Mouse (Mus musculus): ENCODE measurements around the gene Tcte2.

The Tcte2 gene

DNA sequence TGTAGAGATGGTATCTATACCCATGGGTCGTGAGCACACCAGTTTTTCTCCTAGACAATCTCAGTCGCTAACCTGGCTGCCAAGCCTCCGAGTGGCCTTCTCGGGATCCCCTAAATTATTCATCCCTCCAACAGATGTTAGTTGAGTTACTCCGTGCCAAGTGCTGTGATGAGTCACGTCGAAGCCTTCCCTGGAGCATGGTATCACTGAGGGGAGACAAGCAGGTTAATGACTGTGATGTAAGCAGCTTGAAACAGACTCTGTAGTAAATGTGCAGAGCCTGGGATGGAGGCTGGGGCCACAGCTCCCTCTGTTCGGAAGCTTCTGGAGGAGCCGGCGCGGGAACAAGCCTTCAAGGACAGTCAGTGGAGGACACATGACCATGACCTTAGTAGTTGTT lies 44.2 kb downstream of the Tcte2 start:
- no peak for DNase-seq (ENCODE audit: low spot score)

DNA sequence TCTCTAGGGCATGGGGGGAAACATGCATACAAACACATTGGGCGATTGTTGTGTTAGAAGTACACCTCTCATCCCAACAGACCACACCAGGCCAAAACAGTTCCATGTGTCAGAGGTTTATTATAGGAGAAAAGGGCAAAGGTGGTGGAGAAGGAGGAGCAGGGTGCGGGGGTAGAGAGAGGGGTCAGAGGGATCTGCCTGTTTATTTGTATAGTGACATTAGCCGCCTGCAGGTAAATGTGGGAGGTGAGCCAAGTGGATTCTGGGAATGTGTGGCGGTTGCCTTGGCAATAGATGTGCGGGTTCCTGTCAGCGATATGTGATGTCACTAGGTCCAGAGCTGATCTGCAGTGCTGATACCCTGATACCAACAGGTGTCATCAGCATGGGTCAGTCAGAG lies 45.3 kb downstream of the Tcte2 start:
- no peak for DNase-seq (ENCODE audit: low spot score)

DNA sequence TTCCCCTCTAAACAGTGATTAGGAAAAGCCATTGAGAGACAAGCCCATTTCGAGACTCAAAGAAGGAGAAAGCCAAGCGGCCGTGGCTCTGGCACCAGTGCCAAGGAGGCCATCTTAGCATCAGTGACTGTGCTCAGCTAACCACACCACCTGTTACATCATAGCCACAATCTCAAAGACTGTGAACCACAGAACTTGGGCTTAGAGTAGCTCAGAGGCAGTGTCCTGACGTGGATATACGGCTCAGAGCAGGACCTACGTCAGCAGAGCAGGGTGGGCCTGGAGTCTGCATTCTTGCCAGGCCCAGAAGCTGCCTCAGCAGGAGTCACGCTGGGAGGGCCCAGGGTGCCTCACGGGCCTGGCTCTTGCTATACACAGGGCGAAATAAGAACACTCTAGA lies 46.1 kb downstream of the Tcte2 start:
- DNase-seq (ENCODE audit: low spot score), result no peak

DNA sequence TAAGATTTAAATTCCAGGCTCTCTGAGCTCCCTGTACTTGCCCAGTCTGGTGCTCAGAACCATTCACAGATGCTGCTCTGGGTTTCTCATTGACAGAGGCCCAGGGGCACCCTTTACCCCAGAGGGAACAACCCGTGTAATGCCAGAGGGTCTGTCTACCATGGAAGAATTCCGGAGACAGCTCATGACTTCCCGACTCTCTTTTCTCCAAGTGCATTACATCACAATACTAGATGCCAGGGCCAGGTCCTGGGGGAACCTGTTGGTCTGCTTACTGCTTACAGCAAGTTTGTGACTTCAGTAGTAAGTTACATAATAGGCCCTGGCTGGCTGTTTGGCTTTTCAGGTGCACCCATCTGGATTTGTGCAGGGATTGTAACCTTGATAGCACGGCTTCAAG lies 47.0 kb downstream of the Tcte2 start:
- DNase-seq (ENCODE audit: low spot score), result no peak

DNA sequence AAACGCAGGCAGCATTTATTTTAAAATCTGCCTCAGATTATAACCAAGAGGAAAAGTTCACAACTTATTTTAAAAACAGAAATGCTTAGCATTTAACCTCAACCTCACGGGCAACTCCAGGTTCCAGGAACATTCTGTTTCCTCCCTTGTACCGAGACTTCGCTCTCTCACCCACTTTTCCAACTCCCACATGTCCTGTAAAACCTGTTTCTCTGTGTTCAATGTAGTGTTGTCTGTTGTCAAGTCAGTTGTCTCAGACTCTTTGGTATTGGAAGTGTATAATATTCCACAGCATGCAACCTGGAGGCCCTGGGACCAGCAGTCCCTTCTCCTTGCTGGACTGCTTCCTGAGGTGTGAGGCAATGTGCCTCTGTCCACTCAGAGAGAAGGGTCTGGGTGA lies 47.5 kb downstream of the Tcte2 start:
- DNase-seq (ENCODE audit: low spot score), result no peak

DNA sequence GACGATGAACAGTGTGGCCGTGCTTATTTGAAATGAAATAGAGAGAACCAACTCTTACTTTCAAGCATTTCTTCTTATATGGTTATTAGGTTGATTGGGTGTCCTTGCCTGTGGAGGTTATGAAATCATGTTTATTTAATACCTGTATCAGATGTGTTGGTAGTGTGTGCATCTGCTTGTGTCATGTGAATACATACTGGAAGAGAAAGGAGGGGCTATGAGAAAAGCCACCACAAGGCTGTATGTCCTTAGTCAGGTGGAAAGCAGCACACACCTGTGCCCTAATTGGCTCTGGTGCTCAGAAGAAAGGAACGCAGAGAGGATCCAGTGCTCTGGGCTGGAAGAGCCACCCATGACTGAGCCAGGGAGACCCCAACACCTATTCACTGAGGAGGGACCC lies 49.1 kb downstream of the Tcte2 start:
- DNase-seq (ENCODE audit: low spot score), result no peak

DNA sequence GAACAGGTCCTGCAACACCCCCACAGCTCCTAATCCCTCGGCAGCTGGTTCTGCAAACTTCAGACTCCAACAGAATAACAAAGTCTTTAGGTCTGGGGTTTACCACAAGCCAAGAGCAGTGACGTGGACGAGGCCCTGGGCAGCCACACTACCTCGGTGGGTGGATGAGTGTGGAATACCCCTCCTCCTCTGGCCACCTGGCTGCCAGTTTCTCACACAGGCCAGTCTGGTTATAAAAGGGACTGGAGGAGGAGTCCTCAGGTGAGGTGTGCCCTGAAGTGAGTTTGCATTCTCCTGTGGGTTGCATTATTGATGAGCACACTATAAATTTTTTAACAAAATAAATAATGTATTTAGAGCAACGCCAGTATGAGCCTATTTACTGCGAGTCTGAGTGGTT lies 49.5 kb downstream of the Tcte2 start:
- DNase-seq (ENCODE audit: low spot score), result no peak

DNA sequence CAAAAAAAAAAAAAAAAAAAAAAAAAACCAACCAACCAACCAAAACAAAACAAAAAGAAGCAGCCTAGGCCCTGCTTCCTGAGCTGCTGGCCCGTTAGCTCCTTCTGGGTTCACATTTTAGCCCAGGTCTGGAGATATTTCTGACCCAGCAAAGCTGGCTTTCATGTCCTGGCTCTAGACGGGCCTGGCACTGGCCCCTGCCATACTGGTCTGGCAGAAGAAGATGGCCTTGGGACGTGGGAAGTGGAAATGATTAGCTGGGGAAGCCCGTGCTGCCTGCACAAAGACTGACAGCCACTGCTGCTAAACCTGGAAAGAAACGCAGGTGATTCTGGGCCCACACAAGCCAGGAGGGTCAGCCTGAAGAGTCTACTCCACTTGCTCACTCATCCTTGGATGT lies 50.5 kb downstream of the Tcte2 start:
- no peak for DNase-seq (ENCODE audit: low spot score)

DNA sequence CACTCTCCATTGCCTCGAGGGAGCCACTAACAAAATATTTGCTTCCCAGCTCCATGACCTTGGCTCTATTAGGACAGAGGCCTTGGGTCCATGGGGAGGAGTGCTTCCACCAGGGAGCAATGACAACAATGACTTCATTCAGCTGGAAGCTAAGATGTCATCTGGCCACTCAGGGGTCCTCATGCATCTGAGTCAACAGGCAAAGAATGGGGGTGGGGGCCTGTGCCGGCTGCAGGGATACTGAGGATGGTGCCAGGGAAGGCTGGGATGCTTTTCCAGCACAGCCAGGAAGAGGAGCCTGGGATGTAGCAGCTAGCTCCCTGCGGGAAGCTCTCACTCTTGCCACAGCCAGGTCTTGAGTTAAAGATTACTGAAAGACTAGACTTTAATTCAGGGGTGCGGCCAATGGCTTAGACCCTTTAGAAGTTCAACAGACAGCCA lies 56.1 kb downstream of the Tcte2 start:
- no peak for DNase-seq (ENCODE audit: low spot score)

DNA sequence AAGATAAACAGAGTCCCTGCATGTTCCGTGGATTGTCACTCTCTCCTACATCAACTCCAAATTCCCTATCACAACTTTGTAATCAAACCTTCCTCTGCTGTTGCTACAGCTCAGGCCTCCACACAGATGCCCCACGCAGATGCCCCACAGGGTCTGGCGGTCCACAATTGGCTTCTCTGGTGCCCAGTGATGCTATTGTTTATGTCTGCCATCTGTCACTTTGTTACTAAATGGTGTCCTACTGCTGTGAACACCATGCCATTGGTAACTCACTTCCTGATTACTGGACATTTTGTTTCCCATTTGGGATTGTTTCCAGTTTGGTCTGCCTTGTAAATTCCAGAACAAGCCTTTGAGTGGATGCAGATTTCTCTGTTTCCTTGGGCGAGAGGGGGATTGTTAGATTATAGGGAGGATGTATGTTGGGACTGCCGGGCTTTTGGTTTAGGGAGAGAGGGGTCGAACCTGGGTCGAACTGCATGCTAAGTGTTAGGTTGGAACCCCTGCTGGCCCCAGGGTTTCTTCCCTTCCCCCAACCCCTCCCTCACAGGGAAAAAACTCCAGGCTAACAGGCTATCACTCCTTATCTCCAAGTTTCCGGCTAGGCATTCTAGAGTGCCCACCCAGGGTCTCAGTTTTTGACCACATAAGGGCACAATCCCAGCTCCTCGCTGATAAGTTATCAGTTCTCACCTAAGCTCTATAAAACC lies 57.9 kb downstream of the Tcte2 start:
- no peak for DNase-seq (ENCODE audit: low spot score)

DNA sequence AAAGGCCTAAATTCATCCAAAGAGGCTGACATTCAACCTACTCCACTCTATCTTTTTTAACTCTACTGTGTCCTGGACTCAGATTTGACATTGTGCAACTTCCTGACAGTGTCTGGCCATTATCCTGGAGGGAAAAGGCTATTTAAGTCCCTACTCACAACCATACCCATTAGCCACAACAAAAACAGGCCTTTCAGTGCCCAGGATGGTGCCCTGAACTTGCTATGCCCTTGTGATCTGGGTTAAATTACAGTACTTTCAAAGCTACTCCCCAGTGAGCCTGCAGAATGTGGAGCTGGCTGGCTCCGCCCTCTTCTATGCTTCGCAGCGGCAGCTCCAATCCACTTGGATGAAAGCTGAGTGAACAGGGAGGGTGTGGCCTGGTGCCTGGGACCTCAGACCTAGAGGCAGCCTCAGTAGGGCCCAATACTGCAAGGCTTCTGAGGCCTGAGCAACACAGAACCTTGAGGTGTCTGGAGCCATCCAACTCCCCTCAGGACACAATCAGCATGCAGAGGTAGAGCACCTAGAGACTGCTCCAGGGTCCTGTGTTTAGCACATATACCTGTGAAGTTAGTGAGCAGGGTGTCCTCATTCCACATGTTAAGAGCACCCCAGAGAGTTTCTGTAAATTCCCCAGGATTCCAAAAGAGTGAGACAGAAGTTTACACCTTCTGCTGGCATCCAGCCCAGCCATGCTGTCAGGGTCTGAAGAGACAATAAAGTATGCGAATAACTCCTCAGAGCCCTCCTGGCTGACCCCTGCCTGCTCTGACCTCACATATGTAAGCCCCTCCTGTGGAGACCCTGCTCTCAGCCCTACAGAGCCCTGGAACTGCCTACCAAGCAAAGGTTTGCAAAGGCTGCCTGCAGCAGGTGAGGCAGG lies 61.3 kb downstream of the Tcte2 start:
- DNase-seq (ENCODE audit: low spot score), result no peak

DNA sequence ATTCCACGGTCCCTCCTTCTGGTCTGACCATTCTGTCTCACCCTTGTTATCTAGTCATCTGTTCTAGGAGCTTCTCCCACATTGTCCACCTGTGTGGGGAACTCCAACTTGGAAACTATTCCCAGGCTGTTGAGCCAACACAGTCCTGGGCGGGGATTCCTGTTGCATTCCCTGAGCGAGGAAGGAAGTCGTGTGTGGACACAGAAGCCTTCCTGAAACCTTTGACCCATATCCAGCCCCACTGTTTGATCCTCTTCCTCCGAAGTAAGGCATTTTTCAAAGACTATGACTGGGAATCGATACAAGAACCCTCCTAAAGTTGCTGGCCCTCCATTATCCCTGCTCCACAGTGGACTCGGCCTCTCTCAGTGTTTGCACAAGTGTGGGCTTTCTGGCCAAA lies 61.9 kb downstream of the Tcte2 start:
- no peak for DNase-seq (ENCODE audit: low spot score)

DNA sequence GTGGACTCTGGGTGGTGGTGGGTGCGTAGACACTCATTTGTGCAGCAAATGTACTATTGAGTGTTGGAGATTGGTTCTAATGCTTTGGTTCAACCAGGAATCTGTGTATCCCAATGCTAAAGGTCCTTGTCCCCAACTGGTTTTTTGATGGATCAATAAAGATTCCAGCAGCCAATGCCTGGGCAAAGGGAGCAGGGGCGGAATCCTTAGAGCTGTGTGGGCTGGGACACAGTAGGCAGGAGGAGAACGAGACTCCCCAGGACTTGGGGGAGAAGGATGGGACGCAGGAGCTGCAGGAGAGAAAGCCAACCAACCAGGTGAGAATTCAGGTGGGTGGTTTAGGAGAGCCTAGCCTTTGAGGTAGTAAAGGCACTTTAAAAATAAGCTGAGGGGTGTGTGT lies 63.4 kb downstream of the Tcte2 start:
- DNase-seq (ENCODE audit: low spot score), result no peak

DNA sequence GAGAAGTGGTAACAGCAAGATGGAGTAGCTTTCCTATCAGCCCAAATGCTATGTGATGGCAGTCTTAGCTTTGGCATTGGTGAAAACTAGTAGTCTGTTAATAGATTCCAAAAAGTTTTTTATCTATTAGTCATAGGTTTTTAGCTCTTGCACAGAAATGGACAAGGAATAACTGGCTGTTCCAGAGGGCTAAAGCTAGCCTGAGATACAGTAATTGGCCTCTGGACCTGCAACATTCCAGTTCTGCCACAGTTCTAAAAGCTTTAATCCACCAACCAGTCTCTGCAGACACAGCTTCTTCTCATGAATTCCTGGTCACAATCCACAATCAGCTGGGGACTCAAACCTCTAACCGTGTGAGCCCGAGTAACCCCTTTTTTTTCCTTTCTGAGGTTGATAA lies 64.0 kb downstream of the Tcte2 start:
- no peak for DNase-seq (ENCODE audit: low spot score)

DNA sequence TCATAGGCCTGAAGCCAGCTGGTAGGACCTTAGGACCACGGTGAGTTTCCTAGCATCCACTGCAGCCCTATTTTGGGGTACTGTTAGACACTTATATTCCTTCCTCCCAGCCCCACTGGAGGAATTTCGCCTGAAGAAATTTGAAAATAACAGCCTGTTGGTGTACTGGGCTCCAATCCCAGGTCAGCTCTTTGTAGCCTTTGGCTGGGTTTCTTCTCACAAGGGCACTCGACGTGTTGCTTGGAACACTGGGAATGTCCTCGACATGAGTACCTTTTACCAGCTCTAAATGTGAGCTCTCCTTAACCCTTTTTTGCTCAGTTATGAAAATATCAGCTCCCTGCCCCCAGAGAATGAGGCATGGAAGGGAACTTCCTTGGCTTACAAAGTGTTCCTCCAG lies 65.7 kb downstream of the Tcte2 start:
- no peak for DNase-seq (ENCODE audit: low spot score)

DNA sequence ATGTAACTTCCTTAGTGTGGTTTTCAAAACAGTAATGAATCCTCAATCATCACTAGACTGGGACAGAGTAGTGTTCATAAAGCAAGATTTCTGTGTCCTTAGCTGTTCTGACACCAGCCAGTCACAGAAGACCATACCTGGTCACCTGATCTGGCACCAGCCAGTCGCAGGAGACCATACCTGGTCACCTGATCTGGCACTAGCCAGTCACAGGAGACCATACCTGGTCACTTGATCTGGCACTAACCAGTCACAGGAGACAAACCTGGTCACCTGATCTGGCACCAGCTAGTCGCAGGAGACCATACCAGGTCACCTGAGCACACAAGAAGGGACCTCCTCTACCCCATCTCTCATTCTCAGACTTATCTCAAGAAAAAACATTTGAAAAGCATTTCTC lies 66.4 kb downstream of the Tcte2 start:
- DNase-seq (ENCODE audit: low spot score), result no peak

DNA sequence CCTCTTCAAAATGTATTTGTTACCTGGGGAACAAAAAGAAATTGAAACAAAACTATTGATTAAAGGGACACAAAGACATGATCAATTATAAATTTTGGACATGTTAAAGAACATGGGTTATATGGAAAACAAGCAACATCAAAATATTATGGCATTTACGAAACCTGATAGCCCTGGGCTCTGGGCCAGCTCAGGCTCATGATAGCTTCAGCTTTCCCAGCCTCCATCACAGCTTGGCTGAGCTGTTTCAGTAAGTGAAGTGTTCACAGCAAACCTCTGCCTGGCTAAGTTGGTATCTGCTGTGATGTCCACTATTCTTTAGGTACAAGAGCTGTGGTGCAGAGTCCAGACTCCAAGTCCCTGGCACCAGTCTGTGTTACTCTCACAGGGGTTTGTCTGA lies 67.4 kb downstream of the Tcte2 start:
- DNase-seq (ENCODE audit: low spot score), result no peak

DNA sequence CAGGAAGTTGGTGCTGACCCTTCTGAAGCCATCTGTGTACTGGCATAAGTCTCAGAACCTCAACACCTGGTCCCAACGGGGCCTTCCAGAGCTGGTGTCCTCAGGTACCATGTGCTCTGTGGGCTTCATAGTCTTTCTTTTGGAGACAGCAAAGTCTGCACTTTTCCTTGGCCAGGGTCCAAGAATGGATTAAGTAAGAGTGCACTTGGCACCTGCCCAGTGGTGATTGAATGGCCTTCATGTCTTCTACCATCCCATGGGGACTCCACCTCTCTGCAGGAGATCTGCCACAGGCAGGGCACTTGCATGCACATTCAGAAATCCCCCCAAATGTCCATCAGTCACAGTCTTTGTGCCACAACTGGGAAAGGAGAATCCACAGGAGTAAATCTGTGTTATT lies 74.0 kb downstream of the Tcte2 start:
- DNase-seq (ENCODE audit: low spot score), result no peak

DNA sequence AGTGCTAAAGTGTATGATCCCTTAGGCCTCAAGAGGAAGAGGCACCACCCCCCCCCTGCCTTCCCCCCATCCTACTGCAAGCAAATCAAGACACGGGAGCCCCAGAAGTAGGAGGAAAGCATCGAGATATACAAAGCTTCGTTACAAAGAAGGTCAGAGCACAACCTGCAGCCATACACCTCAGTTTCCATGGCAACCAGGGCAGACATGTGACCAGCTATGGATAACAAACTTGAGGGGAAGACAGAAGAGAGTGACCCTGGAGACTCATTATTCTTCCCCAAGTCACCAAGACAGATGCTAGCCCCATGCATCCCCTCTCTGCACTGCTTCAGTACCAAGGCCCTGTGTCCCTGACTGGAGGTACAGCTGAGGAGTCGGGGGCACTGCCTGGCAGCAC lies 74.5 kb downstream of the Tcte2 start:
- no peak for DNase-seq (ENCODE audit: low spot score)

DNA sequence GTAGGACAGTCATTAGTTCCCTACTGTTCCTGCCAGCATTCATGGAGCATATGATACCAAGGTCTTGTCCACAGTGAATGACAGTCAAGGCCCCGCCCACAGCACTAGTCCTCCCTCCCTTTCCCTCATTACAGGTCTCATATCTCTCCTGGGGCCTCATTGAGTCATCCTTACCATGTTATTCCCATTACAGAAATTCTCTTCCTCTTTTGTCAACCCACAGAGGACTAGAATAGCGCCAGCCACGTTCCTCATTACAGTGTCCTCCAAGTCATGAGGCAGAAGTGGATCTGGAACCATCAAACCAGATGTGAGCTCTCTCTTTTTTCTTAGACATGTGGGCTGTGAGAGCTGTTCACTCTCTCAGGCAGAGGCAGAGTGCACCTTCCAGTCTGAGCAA lies 76.0 kb downstream of the Tcte2 start:
- no peak for DNase-seq (ENCODE audit: low spot score)

DNA sequence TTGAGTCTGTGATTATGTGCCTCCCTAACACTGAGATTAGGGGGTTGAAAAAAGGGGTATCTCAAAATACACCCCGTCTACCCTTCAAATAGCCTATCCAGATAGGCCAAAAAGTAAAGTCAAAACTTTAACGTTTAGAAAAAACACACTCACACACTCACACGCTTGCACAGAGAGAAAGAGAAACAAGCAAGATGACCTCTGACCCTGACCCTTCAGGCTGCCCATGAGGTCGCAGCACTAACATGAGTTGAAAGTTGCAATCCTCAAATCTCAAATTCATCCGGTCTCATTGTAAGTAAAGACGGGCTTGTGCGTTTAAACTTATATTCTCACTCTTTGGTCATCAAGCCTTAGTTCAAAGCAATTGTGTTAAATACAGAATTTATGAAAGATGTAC lies 77.4 kb downstream of the Tcte2 start:
- no peak for DNase-seq (ENCODE audit: low spot score)

DNA sequence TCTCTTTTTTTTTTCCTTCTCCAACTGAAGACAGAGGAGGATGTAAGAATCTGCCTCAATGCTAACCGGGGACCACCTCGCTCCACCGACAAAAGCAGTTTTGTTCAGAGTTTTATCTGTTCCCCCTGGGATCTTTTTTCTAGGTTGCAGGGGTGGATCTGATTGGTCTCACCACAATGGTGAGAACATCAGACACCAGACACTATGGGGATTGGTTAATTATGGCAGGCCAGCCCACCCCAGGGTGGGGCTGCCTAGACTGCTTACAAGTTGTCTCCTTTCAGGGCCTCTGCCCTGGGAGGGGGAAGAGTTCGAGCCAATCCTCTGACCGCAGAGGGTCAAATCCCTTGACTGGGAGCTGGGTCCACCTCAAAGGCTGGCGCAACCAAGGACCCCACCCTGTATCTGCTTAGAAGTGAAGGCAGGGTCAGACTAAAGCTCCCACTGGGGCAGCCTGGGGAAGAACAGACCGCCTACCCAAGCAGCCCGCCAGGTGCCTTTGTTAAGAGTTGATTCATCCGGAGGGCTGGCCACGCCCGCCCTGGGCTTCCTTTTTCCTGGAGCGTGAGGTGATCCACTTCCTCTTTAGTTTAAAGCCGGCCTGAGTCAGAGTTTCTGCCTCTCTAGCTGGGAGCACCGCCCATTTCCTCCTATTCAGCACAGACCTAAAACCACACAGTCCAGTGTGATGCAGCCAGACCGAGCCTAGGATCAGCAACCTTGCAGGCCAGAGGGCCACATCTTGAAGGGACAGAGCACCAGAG lies 78.0 kb downstream of the Tcte2 start:
- DNase-seq (ENCODE audit: low spot score), result no peak

DNA sequence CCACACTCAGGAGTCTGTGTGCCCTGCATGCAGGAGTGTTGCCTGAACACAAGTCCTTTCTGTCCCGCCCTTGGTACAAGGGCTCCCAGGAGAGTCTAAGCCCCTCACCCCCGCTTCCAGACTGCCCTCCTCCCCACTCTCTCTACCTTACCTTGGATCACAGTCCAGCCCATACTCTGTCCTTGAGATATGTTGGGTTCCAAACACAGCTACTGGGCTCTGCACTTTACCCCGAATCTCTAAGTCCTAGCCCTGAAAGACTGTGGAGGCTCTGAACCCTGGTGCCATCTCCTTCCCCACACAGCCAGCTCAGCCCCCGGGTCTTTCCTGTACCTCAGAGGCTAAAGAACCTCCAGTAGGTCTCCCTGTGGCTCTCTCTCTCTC lies 78.6 kb downstream of the Tcte2 start:
- no peak for DNase-seq (ENCODE audit: low spot score)

All from ovary, postnatal 10 days (tissue).